Mouse (Mus musculus) E14TG2a.4 (cell line): Measurements from ENCODE around the gene Gm5141.
"Not testable (repeated sequence)": the region's sequence is repeated elsewhere in the genome, so short reads cannot be mapped to it uniquely, and the experiment has no call there.

Source experiments
- H3K27me3 ChIP-seq: 2 replicates; pipeline ENCODE4 v1.6.1; 2014; ENCODE audit warnings: low read length, control low read depth; ENCODE audit not compliant: insufficient read depth
- H3K36me3 ChIP-seq: 2 replicates; pipeline ENCODE4 v1.6.1; 2014; ENCODE audit warnings: low read length, control low read depth; ENCODE audit not compliant: insufficient read depth
- H3K4me1 ChIP-seq: replicated peaks from 2 replicates; pipeline ENCODE4 v1.6.1; 2014; ENCODE audit warnings: low read depth, low read length, control low read depth
- H3K4me3 ChIP-seq: replicated peaks from 2 replicates; pipeline ENCODE4 v1.5.1; 2014; ENCODE audit warnings: mild to moderate bottlenecking, low read length
- H3K9me3 ChIP-seq: 2 replicates; pipeline ENCODE4 v1.6.1; 2014; ENCODE audit warnings: low read length, control low read depth
- CTCF ChIP-seq: conservative IDR thresholded peaks from 2 replicates; pipeline ENCODE4 v1.5.1; 2014; ENCODE audit warnings: low read length
- NANOG ChIP-seq: IDR thresholded peaks from 2 replicates; pipeline ENCODE4 v1.6.1; 2014; ENCODE audit warnings: borderline replicate concordance, low read length, mixed read lengths
- POU5F1 ChIP-seq: IDR thresholded peaks from 2 replicates; pipeline ENCODE4 v1.6.1; 2014; ENCODE audit warnings: low read length, borderline replicate concordance

Gene Gm5141

GRCm38 (mm10) chr13:62785199-62786134, at the start of gene Gm5141:
Gene Gm5141 (minus strand): TSS chr13:62785808.
- peak within 1 kb of the TSS; percentile 84 for H3K4me3 ChIP-seq
- H3K27me3 ChIP-seq, H3K36me3 ChIP-seq, H3K4me1 ChIP-seq, H3K9me3 ChIP-seq: not testable (repeated sequence)

DNA sequence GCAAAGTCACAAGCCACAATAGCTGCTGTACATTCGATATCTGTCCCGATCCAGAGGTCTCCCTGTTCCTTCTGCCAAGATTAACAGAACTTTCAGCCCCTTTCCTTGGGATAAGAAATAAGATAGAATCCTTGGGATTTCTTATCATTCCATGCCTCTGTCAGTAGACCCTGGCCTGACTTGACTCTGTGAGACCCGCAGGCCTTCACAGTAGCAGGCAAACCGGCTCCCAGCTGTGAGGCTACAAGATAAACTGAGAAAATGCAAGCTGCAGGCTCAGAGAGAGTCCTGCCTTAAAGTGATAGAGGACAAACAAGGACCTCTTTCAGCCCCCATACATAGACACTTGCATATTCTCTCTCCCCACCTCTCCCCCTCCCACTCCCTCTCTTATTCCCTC, 47.7 kb upstream of the Gm5141 start:
- peaks cover 7% of the 10 kb centered on the region for H3K4me1 ChIP-seq
- no peaks in the 10 kb centered on the region for H3K9me3 ChIP-seq
- H3K36me3 ChIP-seq = no peaks in the 10 kb centered on the region
- no peak for TF ChIP-seq POU5F1
- TF ChIP-seq NANOG = no peak
- TF ChIP-seq CTCF = no peak
- H3K27me3 ChIP-seq = no peaks in the 10 kb centered on the region
- no peak overlapping the region for H3K4me3 ChIP-seq

DNA sequence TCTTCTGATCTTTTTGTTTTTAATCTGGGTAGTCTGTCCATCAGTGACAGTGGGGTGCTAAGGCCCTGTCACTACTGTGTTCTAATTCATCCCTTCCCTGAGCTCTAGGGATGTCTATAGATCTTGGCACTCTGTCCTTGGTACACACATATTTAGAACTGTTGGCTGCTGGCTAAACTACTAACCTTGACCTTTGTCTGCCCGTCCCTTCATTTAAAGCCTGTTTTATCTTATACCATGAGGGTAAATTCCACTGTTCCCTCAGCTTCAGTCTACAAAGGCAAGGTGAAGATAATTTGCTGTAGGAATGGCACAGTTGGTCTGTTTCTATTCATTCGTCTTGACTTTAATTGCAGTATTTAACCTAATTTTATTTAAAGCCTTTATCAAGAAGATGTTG, 46.6 kb upstream of the Gm5141 start:
- H3K4me1 ChIP-seq = peaks cover 7% of the 10 kb centered on the region
- no peaks in the 10 kb centered on the region for H3K36me3 ChIP-seq
- no peak for TF ChIP-seq NANOG
- no peak for TF ChIP-seq POU5F1
- TF ChIP-seq CTCF = no peak
- H3K27me3 ChIP-seq = no peaks in the 10 kb centered on the region
- no peaks in the 10 kb centered on the region for H3K9me3 ChIP-seq
- H3K4me3 ChIP-seq = no peak overlapping the region

DNA sequence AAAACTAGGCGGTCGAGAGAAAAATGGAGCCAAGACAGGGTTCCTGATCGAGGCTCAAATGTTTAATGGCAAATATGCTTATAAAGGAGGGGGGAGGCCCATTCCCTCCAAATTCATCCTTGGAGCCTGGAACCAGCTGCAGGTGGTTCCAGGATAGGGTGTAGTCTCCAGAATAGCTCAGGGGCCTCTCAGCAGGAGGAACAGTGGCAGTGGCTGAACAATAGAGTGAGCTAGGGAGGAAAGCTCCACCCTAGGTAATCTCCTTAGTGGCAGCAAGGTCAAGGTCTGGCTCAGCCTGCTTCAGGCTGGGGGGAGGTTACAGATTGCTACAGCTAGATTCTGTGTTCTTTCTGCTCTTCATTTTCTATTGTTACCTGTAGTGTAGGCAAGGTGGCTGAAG, 30.1 kb upstream of the Gm5141 start:
- H3K27me3 ChIP-seq = peaks cover 11% of the 10 kb centered on the region; the same call in 1 of the 2 replicates
- H3K4me1 ChIP-seq, H3K36me3 ChIP-seq, H3K4me3 ChIP-seq: not testable (repeated sequence)
- H3K9me3 ChIP-seq = peaks cover 46% of the 10 kb centered on the region

- H3K4me1 ChIP-seq = no peaks in the 10 kb centered on the region
- H3K27me3 ChIP-seq = peaks cover 11% of the 10 kb centered on the region; the same call in 1 of the 2 replicates
- no peak overlapping the region; the same call in 1 of the 2 replicates for H3K4me3 ChIP-seq
- TF ChIP-seq NANOG (no peak), POU5F1 (no peak), CTCF (no peak)
- H3K36me3 ChIP-seq = no peaks in the 10 kb centered on the region
- H3K9me3 ChIP-seq = peaks cover 34% of the 10 kb centered on the region
Observed at GRCm38 (mm10) chr13:62812713-62813112, 27.1 kb upstream of the Gm5141 start.

GRCm38 (mm10) chr13:62807981-62808380, 22.4 kb upstream of the Gm5141 start:
- H3K27me3 ChIP-seq = peaks cover 11% of the 10 kb centered on the region; the same call in 1 of the 2 replicates
- H3K9me3 ChIP-seq, H3K4me3 ChIP-seq, H3K36me3 ChIP-seq, H3K4me1 ChIP-seq: not testable (repeated sequence)

- H3K9me3 ChIP-seq, H3K36me3 ChIP-seq, H3K4me1 ChIP-seq, H3K27me3 ChIP-seq: not testable (repeated sequence)
- H3K4me3 ChIP-seq = peak overlapping the region; percentile 84
Observed at GRCm38 (mm10) chr13:62786135-62786493, 506 bp upstream of the Gm5141 start.

DNA sequence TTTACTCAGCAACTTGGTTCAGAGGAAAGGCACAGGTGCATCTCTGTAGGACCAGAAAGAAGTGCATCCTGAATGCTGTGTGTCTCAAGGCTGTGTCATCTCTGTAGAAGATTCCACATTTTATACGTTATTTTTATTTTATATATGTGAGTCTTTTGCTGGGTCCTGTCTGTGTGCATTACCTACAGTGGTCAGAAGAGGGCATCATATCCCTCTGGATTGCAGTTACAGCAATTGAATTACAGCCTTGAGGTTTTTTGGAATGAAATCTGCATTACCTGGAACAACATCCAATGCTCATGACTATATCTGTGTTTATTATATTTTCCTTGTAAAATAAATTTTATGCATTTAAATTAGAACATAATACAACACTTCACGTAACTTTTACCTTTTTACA, 21.8 kb downstream of the Gm5141 start:
- H3K9me3 ChIP-seq, H3K27me3 ChIP-seq, H3K36me3 ChIP-seq, H3K4me3 ChIP-seq: not testable (repeated sequence)
- TF ChIP-seq CTCF = peak; percentile 61
- peaks cover 13% of the 10 kb centered on the region for H3K4me1 ChIP-seq

DNA sequence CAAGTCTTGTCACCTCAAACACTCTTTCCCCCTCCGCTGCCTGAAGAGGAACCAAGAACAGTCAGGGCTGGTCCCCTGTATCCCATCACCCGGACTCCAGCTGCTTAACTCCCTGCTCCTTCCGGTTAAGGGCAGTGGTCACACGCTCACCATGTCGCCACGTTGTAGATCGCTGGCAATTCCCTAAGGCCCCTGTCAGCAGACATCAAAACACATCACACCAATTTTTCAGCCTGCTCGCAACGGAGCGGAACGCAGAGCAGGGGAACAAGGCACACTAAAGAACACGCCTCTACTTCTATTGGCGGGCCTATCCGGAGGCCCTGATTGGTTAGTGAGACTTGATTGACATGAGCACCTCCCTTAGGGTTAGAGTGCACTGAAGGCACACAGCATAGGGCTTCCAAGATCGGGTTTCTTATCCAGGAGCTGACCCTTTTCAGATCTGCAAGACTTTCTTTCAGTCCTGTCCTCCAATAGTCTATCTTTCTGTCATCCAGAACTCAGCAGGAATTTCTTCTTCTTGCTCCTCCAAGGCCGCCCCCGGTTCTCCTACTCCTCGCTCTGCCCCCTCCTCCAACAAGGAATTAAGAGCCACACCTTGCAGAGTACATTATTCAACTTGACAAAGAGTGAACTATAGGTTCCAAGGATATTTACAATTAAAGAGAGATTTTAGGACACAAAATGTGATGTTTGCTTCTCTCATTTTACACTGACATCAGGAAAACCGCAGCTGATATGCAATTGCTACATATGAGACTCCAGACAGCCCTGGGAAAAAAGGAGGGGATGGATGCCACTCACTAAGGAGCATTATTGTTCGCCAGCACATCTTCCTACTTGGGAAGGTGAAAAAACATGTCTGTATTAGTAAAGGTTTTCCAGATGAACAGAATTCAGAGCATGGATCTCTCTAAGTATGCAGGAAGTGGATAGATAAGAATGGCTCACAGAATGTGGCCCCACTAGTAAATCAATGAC, 24.9 kb downstream of the Gm5141 start, which contains the start of gene Platr25:
TSS of gene Platr25 (minus strand) at position 278 of the 984 bp plus-strand sequence.
- not testable (repeated sequence) for H3K36me3 ChIP-seq, H3K27me3 ChIP-seq, H3K9me3 ChIP-seq
- Histone ChIP-seq H3K4me1 (peaks cover 13% of the 10 kb centered on the region), H3K4me3 (peak within 1 kb of the TSS; percentile 83)
